Mouse (Mus musculus): ENCODE data around the gene Hoxd11.

Hoxd11 gene

DNA sequence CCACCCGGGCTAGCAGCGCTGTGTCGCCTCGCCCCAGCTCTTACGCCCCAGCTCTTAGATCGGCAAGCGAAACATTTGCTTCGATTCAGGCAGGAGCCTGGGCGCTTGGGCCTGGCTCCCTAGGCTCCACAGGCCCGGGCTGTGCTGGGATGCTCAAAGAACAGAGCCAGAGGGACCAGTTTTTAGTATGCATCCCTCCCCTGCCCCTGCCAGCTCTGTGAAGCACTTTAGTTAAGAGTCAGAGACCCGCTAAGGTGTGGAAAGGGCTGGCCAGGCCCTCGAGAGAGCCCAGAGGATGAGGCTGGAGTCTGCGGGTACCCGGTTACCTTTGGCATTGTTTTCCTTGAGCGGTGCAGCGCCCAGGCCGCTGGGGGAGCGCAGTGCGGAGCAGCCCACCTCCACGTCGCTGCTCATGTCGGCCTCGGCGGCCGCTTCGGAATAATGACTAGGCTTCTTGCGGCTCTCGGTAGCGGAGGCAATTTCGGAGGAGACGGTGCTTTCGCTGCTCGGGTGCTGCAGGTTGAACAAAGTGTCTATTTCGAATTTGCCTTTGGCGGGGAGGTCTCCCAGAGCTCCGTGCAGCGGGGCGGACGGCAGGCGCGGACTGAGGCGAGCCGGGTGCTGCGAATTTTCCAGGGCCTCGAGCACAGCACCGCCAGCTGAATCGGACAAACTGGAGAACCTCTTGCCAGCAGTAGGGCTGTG, 20.5 kb upstream of the Hoxd11 start:
- Histone ChIP-seq H3K36me3 (ENCODE audit: control insufficient read depth, insufficient read depth, low read length, poor library complexity, severe bottlenecking) (no peaks in the 10 kb centered on the region), H3K27me3 (ENCODE audit: control insufficient read depth, insufficient read depth, low read length, poor library complexity, severe bottlenecking) (peaks cover 3% of the 10 kb centered on the region)
- no peak for DNase-seq (ENCODE audit: low read depth, low spot score)

DNA sequence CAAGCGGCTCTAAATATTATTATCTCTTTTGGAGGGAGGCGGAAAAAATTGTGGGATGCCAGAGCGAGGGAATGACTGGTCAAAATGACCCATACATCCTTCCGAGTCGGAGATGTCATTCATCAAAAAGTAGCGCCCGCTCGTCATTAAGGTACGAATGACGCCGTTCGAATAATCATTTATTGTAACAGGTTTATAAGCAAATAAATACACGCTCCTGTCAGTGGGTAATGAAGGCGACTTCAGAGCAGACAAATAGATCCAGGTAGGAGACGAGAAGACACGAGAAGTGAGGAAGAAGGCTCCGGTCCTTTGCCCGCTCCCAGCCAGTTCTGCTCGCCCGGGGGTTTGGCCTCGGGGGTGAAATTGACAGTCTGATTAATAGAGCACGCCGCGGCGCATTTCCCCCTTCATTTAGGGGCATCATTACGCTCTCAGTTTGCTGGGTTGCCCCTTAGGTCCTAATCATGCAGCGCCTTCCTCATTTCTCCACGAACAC, 19.8 kb upstream of the Hoxd11 start, which contains the start of gene Evx2:
Gene Evx2 (minus strand): TSS at position 51 of the 499 bp plus-strand sequence.
- no peak for DNase-seq (ENCODE audit: low read depth, low spot score)
- Histone ChIP-seq H3K36me3 (ENCODE audit: control insufficient read depth, insufficient read depth, low read length, poor library complexity, severe bottlenecking) (no peaks in the 10 kb centered on the region), H3K27me3 (ENCODE audit: control insufficient read depth, insufficient read depth, low read length, poor library complexity, severe bottlenecking) (peaks cover 3% of the 10 kb centered on the region)

DNA sequence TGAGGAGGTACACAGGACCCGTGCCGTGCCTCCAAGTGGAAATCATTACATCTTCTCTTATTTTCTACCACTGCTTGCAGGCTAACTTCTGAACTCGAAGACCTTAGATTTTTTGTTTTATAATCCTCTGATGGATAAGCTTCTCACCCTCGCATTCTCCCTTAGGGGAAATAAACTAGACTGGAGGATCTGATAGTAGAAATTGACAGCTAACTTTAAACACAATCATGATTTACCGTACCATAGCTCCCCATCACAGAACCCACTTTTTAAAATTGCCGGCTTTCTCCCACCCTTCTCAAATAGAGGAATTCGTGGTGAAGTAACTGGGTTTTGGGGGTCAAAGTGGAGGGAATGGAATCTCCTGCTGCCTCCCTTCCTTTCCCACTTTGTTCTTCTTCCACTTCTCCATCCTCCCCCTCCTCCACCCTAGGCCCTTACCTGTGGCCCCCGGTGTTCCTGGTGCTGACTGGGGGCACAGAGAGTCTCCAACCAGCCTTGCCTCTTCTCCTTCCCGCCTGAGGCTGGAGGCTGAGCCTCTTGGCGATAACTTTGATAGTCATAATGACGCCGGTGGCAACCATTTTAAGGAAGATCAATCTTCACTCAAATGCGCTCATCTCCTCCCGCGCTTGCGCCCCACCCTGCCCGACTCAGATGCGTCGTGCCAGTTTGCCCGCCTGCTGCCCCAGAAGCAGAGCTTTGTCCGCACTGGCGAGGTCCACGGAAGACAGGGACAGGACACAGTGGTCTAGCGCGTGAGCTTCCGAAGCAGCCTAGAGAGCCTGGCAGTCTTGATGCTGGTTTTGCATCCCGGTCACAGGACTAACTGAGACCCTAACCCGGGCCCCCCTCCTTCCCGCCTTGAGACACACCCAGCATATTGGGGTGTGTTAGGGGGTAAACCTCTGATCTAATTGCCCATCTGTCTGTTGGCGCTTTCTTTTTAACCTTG, 18.7 kb upstream of the Hoxd11 start:
- Histone ChIP-seq H3K27me3 (ENCODE audit: control insufficient read depth, insufficient read depth, low read length, poor library complexity, severe bottlenecking) (no peaks in the 10 kb centered on the region; the same call in 1 of the 2 replicates), H3K36me3 (ENCODE audit: control insufficient read depth, insufficient read depth, low read length, poor library complexity, severe bottlenecking) (no peaks in the 10 kb centered on the region)
- DNase-seq (ENCODE audit: low read depth, low spot score): no peak

DNA sequence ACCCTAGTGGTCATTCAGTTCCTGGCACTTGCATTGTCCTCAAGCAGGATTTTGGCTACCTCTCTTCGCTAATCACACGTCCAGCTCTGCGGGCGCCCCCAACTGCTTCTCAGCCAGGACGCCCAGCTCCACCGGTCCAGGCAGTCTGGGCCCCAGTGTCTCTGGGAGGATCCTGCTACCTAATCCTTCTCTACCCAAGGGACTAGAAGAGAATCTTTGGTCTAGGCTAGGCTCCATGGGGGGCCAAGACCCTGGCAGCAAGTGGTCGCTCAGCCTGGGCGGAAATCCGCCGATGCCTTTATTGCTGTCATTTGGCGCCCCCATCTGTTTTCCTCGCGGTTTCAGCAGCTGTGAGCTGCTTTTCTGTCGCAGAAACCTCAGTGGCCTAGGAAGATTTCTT, 17.7 kb upstream of the Hoxd11 start:
- Histone ChIP-seq H3K27me3 (ENCODE audit: control insufficient read depth, insufficient read depth, low read length, poor library complexity, severe bottlenecking) (no peaks in the 10 kb centered on the region), H3K36me3 (ENCODE audit: control insufficient read depth, insufficient read depth, low read length, poor library complexity, severe bottlenecking) (no peaks in the 10 kb centered on the region)
- DNase-seq (ENCODE audit: low read depth, low spot score): no peak

DNA sequence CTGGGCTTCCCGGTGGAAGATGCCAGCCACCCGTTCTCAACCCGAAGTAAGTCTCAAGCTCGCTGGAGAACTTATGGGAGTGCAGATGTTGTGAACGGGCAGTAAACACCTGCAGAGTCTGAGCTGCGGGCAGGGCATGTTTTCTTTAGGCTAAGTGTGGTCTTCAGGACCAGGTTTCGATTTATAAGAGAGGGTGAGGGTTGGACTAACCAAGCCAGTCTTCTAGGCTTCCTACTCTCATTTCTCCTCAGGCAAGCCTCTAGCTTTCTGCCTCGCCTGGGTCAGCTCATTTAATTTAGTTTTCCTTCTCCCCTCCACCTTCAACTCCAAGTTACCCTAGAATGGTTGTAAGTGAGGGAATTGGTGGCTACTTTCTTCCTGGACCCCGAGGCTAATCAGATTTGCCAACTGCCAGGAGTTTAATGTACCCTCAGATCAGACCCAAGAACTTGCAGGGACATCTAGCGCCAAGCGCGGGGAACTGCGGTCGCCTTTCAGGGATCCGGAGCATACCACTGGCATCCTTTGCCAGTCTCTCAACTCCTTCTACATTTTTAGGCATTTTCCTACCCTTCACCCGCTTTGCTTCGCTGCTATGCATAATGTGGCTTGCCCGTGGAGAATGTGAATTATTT, 15.9 kb upstream of the Hoxd11 start:
- Histone ChIP-seq H3K27me3 (ENCODE audit: control insufficient read depth, insufficient read depth, low read length, poor library complexity, severe bottlenecking) (peaks cover 4% of the 10 kb centered on the region; the same call in 1 of the 2 replicates), H3K36me3 (ENCODE audit: control insufficient read depth, insufficient read depth, low read length, poor library complexity, severe bottlenecking) (no peaks in the 10 kb centered on the region)
- no peak for DNase-seq (ENCODE audit: low read depth, low spot score)

DNA sequence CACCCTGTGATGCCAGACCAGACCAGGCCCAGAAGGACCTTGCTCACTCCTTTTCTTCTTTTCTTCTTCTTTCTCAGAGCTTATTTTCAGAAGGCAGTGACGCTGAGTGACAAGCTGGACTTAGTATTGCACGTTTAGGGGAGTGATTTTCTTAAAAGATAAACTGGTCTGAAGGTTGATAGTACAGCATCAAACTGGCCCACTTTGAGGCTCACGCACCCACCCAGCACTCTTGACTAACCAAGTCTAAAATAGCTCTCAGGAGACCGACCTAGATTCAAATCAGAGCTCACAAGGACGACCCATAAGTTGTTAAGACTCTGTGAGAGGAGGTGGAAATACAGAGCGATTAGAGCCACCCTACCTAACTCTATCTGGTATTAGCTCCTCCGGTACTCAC, 12.9 kb upstream of the Hoxd11 start:
- H3K36me3 ChIP-seq (ENCODE audit: control insufficient read depth, insufficient read depth, low read length, poor library complexity, severe bottlenecking): no peaks in the 10 kb centered on the region
- H3K27me3 ChIP-seq (ENCODE audit: control insufficient read depth, insufficient read depth, low read length, poor library complexity, severe bottlenecking): peaks cover 6% of the 10 kb centered on the region; the same call in 1 of the 2 replicates

DNA sequence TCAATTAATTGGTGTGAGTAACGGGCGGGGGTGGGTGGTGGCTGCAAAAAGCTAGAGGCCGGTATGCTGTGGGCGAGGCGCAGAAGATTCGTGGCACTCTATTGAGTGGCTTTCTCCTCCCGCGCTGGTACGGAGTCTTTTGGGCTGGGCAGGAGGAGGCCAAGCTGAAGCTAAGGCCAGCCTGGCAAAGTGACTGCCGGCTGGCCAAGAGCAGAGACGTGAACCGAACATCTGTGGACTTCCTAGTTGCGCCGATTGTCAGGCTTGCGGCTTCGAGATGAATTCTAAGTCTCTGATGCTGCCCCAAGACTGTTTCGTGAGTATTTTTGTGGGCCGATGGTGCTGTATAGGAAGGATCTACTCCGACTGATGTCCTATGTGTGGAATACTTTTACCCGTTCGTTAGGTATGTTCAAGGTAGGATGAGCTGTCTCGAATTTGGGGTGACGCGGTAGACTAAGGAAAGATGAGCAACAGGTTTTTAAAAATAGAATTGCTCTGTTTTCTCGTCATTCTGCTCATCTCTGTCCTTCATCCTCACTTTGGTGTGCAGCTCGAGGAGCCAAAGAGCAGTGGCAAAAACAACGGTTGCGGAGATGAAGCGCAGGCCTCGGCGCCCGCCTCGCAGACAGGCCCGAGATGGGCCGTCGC, 12.0 kb upstream of the Hoxd11 start:
- no peak for DNase-seq (ENCODE audit: low read depth, low spot score)
- Histone ChIP-seq H3K36me3 (ENCODE audit: control insufficient read depth, insufficient read depth, low read length, poor library complexity, severe bottlenecking) (no peaks in the 10 kb centered on the region), H3K27me3 (ENCODE audit: control insufficient read depth, insufficient read depth, low read length, poor library complexity, severe bottlenecking) (peaks cover 6% of the 10 kb centered on the region; the same call in 1 of the 2 replicates)

More for the DNA sequence above, 12.9 kb upstream of the Hoxd11 start:
- DNase-seq (ENCODE audit: low read depth, low spot score): no peak

DNA sequence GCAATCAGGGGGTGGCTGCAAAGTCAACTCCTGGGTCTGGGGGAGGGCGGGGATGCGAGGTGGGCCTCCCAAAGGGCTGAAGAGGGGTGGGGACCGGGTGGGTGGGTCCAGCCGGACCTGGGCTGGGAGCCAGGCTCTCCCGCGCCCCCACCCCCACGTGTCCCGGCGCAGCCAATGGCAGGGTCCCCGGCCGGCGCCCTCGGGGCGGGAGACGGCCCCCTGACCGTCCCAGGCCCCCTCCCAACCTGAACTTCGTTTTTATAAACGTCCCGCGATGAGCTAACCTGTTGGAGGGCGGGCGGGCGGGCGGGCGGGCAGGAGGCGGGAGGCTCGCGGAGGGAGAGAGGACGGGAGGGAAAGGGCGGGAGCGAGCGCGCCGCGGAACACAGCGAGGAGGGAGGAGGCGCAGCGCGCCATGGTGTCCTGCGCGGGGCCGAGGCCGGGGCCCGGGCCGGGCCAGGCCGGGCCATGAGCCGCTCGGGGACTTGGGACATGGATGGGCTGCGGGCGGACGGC, 11.5 kb upstream of the Hoxd11 start, which contains the start of gene Hoxd13:
Gene Hoxd13 (plus strand): TSS at position 469 of the 516 bp plus-strand sequence.
- no peak for DNase-seq (ENCODE audit: low read depth, low spot score)
- H3K27me3 ChIP-seq (ENCODE audit: control insufficient read depth, insufficient read depth, low read length, poor library complexity, severe bottlenecking): peaks cover 6% of the 10 kb centered on the region; the same call in 1 of the 2 replicates

DNA sequence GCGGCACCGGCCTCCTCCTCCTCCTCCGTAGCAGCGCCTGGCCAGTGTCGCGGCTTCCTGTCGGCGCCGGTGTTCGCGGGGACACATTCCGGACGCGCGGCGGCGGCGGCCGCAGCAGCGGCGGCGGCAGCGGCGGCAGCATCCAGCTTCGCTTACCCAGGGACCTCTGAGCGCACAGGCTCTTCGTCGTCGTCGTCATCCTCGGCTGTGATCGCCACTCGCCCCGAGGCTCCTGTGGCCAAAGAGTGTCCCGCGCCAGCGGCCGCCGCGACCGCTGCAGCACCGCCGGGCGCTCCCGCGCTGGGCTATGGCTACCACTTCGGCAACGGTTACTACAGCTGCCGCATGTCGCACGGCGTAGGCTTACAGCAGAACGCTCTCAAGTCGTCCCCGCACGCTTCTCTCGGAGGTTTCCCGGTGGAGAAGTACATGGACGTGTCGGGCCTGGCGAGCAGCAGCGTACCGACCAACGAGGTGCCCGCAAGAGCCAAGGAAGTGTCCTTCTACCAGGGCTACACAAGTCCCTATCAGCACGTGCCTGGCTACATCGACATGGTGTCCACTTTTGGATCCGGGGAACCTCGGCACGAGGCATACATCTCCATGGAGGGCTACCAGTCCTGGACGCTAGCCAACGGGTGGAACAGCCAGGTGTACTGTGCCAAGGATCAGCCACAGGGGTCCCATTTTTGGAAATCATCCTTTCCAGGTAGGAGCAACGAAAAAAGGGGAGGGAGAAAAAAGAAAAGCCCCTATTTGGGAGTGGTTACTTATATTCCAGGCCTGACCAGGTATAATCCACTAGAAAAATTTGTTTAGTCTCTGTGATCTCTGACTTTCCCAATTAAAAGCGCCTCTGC, 10.8 kb upstream of the Hoxd11 start:
- no peaks in the 10 kb centered on the region for H3K36me3 ChIP-seq (ENCODE audit: control insufficient read depth, insufficient read depth, low read length, poor library complexity, severe bottlenecking)
- DNase-seq (ENCODE audit: low read depth, low spot score): no peak
- peaks cover 6% of the 10 kb centered on the region; the same call in 1 of the 2 replicates for H3K27me3 ChIP-seq (ENCODE audit: control insufficient read depth, insufficient read depth, low read length, poor library complexity, severe bottlenecking)

More for the DNA sequence above, 11.5 kb upstream of the Hoxd11 start, which contains the start of gene Hoxd13:
- H3K36me3 ChIP-seq (ENCODE audit: control insufficient read depth, insufficient read depth, low read length, poor library complexity, severe bottlenecking): no peaks in the 10 kb centered on the region

DNA sequence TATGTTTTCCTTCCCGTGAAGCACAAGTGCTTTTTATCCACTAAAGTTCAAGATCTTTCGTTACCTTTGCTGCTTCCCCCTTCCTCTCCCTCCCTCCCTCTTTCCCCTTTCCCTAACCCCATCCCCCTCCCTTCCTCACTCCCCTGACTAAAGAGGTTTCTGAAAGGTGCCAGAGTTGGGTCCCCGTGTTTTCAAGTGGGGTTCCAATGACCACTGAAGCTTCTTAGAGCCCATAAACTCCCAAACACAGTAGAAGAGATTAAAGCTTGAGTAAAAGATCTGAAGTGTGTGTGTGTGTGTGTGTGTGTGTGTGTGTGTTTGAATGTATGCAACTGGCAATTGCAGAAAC, 10.2 kb upstream of the Hoxd11 start:
- Histone ChIP-seq H3K27me3 (ENCODE audit: control insufficient read depth, insufficient read depth, low read length, poor library complexity, severe bottlenecking) (peaks cover 6% of the 10 kb centered on the region; the same call in 1 of the 2 replicates), H3K36me3 (ENCODE audit: control insufficient read depth, insufficient read depth, low read length, poor library complexity, severe bottlenecking) (no peaks in the 10 kb centered on the region)
- no peak for DNase-seq (ENCODE audit: low read depth, low spot score)

DNA sequence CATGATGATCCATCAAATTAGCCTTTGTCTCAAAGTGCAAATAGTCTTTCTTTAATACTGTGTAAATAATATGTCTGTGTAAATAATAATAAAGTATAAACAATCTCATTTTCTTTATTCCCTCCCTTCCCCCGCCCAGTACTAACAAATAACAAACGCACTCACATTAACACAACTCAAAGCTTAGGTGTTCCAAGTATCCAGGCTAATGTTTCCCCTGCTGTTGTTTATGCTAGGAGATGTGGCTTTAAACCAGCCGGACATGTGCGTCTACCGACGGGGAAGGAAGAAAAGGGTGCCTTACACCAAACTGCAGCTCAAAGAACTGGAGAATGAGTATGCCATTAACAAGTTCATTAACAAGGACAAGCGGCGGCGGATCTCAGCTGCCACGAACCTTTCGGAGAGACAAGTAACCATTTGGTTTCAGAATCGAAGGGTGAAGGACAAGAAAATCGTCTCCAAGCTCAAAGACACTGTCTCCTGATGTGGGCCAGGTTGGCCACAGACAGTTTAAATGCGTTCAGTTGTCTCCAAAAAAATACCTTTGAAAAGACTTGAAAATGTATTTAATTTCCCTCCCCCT, 9.6 kb upstream of the Hoxd11 start:
- no peak for DNase-seq (ENCODE audit: low read depth, low spot score)
- H3K36me3 ChIP-seq (ENCODE audit: control insufficient read depth, insufficient read depth, low read length, poor library complexity, severe bottlenecking): no peaks in the 10 kb centered on the region
- H3K27me3 ChIP-seq (ENCODE audit: control insufficient read depth, insufficient read depth, low read length, poor library complexity, severe bottlenecking): peaks cover 6% of the 10 kb centered on the region; the same call in 1 of the 2 replicates

DNA sequence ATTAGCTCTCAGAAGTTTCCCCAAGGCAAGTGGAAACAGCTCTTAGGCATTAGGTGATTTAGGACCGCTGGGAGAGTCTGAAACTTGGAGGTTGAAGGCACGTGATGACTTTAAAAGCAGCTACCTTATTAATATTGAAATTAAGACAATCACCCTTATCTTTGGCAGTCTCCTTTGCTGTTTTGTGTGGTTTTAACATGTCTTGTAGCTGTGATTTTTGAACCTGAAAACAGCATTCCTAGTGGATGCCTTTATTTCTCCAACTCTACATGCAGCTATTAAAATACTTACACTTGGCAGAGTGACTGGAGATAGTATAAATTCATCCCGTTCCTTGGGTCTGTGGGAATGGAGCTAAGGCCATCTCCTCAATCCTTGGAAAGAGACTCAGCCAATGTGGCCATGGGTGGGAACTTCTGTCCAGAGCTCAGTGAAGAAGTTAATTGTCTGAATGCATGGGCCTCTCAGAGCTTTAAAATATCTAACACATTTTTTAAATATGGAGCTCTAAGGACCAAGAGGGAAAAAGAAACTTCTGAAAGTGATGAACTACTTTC, 8.6 kb upstream of the Hoxd11 start:
- Histone ChIP-seq H3K27me3 (ENCODE audit: control insufficient read depth, insufficient read depth, low read length, poor library complexity, severe bottlenecking) (peaks cover 6% of the 10 kb centered on the region), H3K36me3 (ENCODE audit: control insufficient read depth, insufficient read depth, low read length, poor library complexity, severe bottlenecking) (no peaks in the 10 kb centered on the region)
- no peak for DNase-seq (ENCODE audit: low read depth, low spot score)

DNA sequence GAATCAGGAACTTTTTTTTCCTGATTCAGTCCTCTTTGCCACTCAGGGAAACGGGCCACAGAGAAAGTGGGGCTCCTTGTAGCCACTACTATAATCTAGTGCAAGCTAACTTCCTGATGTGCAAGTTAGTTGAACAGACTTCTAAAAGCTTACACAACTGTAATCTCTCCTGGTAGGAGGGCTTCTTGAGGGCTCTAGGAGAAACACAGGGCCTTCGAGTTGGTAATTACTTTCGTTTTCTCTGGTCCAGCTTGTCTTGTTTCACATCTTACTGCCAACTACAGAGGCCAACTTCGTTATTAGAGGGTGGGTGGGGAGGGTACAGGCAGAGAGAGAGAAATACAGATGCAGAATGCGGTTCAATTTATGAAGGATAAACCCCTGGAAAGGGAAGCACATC, 7.5 kb upstream of the Hoxd11 start:
- DNase-seq (ENCODE audit: low read depth, low spot score): no peak
- no peaks in the 10 kb centered on the region for H3K36me3 ChIP-seq (ENCODE audit: control insufficient read depth, insufficient read depth, low read length, poor library complexity, severe bottlenecking)
- H3K27me3 ChIP-seq (ENCODE audit: control insufficient read depth, insufficient read depth, low read length, poor library complexity, severe bottlenecking): peaks cover 6% of the 10 kb centered on the region

All from splenic B cell, adult 2 months (primary cell).